Mouse (Mus musculus) bone marrow macrophage, adult 2 months (primary cell): ENCODE measurements around the gene Ifi44. TPM values are rescaled to one million over a fixed set of nuclear protein-coding genes. Genes with fewer than 3 reads are reported as not detected.

Source experiments
- H3K27ac ChIP-seq: 2 replicates; pipeline ENCODE4 v1.5.1; 2012; ENCODE audit warnings: low read depth, low read length; ENCODE audit not compliant: insufficient read depth
- H3K4me1 ChIP-seq: 2 replicates; pipeline ENCODE4 v1.6.1; 2012; ENCODE audit warnings: low read length; ENCODE audit not compliant: control insufficient read depth, insufficient read depth
- H3K4me3 ChIP-seq: 2 replicates; pipeline ENCODE4 v1.5.1; 2012; ENCODE audit warnings: mild to moderate bottlenecking, low read length, moderate library complexity; ENCODE audit not compliant: insufficient read depth
- CTCF ChIP-seq: IDR thresholded peaks from 2 replicates; pipeline ENCODE4 v1.5.1; 2012; ENCODE audit warnings: low read depth, mild to moderate bottlenecking, low read length, moderate library complexity
- POLR2A ChIP-seq: IDR thresholded peaks from 2 replicates; pipeline ENCODE4 v1.6.1; 2012; ENCODE audit warnings: mild to moderate bottlenecking, low read depth, low read length, borderline replicate concordance
- polyA plus RNA-seq: library from polyadenylated mRNA; stranded (reverse); fragments of >200 nt; gene quantifications from 2 replicates; pipeline ENCODE4 v1.2.4, GENCODE M21; 2012; ENCODE audit not compliant: missing spikeins, insufficient read depth, insufficient read length

Gene Ifi44
- 14.3 and 16.2 TPM in 2 replicates for polyA plus RNA-seq

DNA sequence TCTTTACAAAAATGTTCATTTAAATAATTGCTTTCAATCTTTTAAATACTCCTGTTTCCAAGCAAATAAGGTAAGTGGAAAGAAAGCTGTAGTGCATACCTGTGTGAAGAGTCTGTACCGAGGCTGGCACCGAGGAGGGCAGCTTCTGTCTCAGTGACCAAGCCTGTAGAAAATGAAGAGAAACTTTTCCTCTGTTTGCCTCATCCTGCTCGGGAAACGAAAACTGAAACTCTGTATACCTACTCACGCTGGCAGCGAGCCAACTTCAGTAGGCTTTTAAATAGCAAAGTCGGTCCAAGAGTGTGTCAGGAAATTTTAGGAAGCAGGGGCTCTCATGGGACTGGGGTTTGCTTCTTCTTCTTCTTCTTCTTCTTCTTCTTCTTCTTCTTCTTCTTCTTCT lies at the start of gene Ifi44:
TSS of gene Ifi44 (minus strand) at position 224 of the 400 bp plus-strand sequence.
- no peak within 1 kb of the TSS for H3K4me3 ChIP-seq
- no peaks in the 10 kb centered on the region for H3K4me1 ChIP-seq
- TF ChIP-seq POLR2A (no peak), CTCF (no peak)
- H3K27ac ChIP-seq, result no peak within 1 kb of the TSS

DNA sequence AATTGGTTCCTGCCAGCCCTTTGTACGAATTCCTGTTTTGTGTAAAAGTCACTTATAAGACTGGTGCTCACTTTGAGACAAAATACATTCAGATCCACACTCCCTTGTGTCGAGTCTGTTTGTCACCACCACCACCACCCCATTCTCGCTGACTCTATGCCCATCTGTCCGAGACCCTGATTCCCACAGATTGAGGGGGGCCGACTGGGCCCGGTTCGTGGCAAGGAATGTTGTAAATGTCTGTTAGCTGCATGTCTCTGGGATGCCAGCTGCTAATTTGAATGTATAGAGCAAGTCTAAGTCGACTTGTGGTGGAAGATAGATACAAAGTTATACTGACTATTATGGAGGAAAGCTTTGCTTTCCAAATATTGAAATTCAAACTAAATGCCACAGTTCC lies 38.9 kb upstream of the Ifi44 start:
- no peak overlapping the region for H3K4me3 ChIP-seq
- no peaks in the 10 kb centered on the region for H3K4me1 ChIP-seq
- TF ChIP-seq CTCF, result no peak
- no peak for TF ChIP-seq POLR2A
- H3K27ac ChIP-seq, result no peak overlapping the region

DNA sequence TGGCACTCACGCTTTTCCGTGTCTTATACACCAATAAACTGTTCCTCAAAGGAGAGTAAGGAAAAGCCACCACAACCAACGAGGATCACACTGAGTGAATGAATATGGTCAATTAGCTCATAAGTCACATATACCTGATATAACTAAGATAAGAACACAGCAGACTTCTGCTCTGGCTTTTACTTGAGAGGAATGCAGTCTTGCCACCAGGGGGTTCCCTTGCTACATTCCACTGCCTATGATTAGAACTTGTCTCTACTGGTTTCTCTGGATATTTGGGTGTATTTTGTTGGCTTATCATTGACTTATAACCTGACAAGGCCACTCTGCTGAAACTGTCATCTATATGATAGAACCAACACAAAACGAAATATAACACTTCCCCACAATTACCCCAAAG lies 25.3 kb upstream of the Ifi44 start:
- Histone ChIP-seq H3K27ac (no peak overlapping the region), H3K4me1 (no peaks in the 10 kb centered on the region), H3K4me3 (no peak overlapping the region)
- TF ChIP-seq POLR2A (no peak), CTCF (no peak)

DNA sequence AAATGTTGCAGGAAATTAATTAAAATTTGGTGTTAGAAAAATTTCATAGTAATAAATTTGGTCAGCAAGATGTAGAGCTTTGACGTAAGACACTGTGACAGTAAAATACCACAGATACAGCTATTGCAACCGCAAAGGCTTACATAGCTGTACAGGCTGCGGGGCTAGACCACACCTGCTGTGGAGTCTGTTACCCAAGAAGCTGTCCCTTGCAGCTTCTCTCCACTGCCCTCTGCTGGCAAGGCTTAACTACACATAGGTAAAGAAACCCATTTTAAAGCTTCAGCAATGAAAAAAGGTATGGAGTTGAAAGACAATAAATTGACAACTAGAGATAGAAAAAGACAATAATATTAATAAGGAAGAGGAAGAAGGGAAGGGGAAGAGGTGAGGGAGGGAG lies 21.3 kb upstream of the Ifi44 start:
- TF ChIP-seq POLR2A (no peak), CTCF (peak; percentile 53; the same call in 1 of the 2 replicates)
- Histone ChIP-seq H3K4me1 (no peaks in the 10 kb centered on the region), H3K4me3 (no peak overlapping the region), H3K27ac (no peak overlapping the region)

DNA sequence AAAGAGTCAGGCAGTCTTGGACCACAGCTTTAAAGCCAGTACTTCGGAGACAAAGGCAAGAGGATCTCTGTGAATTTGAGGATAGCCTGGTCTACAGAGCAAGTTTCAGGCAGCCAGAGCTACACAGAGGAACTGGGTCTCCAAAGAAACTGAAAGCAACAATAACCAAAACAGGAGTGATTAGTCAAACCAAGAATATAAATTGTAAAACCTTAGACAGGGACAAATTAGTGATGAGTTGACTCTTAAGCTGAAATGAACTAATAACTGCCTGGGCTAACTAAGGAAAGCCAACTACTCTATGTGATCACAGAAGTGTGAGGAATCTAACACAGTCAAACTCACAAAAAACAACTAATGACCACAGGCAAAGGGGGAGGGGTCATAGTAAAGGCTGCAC lies 1.2 kb downstream of the Ifi44 start:
- Histone ChIP-seq H3K4me3 (no peak overlapping the region), H3K27ac (no peak overlapping the region), H3K4me1 (no peaks in the 10 kb centered on the region)
- no peak for TF ChIP-seq POLR2A
- no peak for TF ChIP-seq CTCF

DNA sequence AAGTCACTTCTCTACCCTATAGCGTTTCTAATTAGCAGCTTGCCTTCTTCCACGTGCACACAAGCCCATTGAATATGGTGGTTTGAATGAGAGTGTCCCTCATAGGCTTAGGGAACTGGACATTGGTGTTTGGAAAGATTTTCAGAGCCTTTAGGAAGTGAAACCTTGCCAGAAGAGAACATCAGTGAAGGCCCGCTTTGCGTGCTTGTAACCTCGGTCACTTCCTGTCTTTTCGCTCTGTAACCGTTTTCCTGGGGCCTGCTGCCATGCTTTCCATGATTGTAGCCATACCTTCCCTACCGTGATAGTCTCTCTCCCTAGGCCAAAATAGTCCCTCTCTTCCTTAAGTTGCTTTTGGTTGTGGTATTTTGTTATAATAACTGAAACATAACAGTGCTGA lies 3.7 kb downstream of the Ifi44 start:
- no peak for TF ChIP-seq POLR2A
- TF ChIP-seq CTCF, result no peak
- no peak overlapping the region for H3K27ac ChIP-seq
- H3K4me1 ChIP-seq, result no peaks in the 10 kb centered on the region
- H3K4me3 ChIP-seq, result no peak overlapping the region

DNA sequence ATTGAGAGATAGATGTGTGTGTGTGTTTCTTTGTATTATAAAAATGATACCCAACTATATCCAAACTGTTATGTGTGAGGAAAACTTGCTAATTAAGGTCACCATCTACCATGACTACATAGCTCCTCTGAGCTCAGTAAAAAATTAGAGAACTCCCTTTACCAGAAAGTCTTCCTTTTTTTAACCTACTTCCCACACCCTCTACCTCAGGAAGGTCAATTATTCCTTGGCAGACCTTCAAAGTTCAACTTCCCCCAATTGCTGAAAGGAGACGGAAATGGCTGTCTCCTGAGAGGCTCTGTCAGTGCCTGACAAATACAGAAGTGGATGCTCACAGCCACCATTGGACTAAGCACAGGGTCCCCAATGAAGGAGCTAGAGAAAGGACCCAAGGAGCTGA lies 7.5 kb downstream of the Ifi44 start:
- no peaks in the 10 kb centered on the region for H3K4me1 ChIP-seq
- TF ChIP-seq CTCF (no peak), POLR2A (no peak)
- H3K27ac ChIP-seq, result no peak overlapping the region

DNA sequence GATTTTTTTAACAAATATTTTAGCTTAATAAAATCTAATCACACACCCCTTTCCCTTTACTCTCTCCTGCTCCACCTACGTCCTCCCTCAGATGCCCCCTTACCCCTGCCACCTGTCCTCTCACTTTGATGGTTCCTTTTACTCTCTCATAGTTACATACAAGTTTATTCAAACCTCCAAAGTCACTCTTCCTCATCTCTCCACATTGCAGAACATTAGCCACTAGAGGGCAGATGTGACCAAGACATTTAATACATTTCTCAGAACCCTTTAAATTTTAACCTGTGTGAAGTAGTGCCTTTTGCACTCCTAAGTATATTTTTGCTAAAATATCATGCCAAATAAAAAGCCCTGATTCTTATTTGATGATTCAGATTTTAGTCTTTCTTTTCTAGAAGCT lies 33.5 kb downstream of the Ifi44 start:
- no peaks in the 10 kb centered on the region for H3K4me1 ChIP-seq
- no peak overlapping the region for H3K27ac ChIP-seq
- no peak overlapping the region for H3K4me3 ChIP-seq
- TF ChIP-seq CTCF (peak; percentile 8; the same call in 1 of the 2 replicates), POLR2A (no peak)

More for the DNA sequence above, 7.5 kb downstream of the Ifi44 start:
- no peak overlapping the region for H3K4me3 ChIP-seq

DNA sequence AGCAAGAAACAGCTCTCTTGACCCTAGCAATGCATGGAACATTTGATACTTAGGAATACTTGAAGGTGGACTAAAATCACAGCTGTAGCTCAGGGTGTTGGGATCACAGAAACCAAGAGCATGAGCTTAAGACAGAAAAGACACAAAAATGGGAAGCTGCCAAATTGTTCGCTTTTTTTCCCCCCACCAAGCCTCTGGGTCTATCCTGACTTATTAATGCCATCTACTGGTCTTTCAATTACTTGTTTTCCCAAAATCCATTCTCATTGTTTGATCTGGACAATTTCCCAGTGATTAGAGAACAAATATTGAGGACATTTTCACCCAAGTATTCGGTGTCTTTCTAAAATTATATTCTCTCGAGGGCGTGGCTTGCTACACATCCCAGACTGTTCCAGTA lies 42.4 kb downstream of the Ifi44 start:
- no peak for TF ChIP-seq CTCF
- no peak for TF ChIP-seq POLR2A
- Histone ChIP-seq H3K4me3 (no peak overlapping the region), H3K27ac (no peak overlapping the region), H3K4me1 (no peaks in the 10 kb centered on the region)

Other genes with a start within 250 kb of the Ifi44 start
- gene Ifi44l, start 12.9 kb upstream of the Ifi44 start, polyA plus RNA-seq, result not detected in 2 replicates
- gene Ptgfr, start 87.7 kb upstream of the Ifi44 start, polyA plus RNA-seq, result not detected in 2 replicates